Mouse (Mus musculus) lung, embryonic 14.5 days (tissue): ENCODE measurements at regions not wholly inside any gene's neighbourhood (a gene's known extent, or its start where the extent isn't known, plus 50 kb on each side); places are given as distances from the start of the nearest gene placed in this dataset.

Experiments
- ATAC-seq: fragments of 200-750 bp; cut with Nextera tagmentation; 2 replicates; pipeline ENCODE4 v1.8.0; 2017; ENCODE audit warnings: mild to moderate bottlenecking, moderate TSS enrichment, moderate library complexity; ENCODE audit not compliant: insufficient read depth
- DNase-seq: peaks from one replicate; pipeline ENCODE4 v3.0.0-alpha.2; 2015
- H3K27ac ChIP-seq: fragments of 300-500 bp; sonication (generic); 2 replicates; pipeline ENCODE4 v1.5.1; 2014; ENCODE audit warnings: low read depth, mild to moderate bottlenecking, moderate library complexity
- H3K27me3 ChIP-seq: fragments of 300-500 bp; sonication (generic); 2 replicates; pipeline ENCODE4 v1.6.1; 2014; ENCODE audit warnings: low read length, control low read depth; ENCODE audit not compliant: insufficient read depth
- H3K36me3 ChIP-seq: fragments of 300-500 bp; sonication (generic); 2 replicates; pipeline ENCODE4 v1.6.1; 2014; ENCODE audit warnings: control low read depth; ENCODE audit not compliant: insufficient read depth
- H3K4me1 ChIP-seq: fragments of 300-500 bp; sonication (generic); 2 replicates; pipeline ENCODE4 v1.6.1; 2014; ENCODE audit warnings: antibody characterized with exemption, control low read depth; ENCODE audit not compliant: insufficient read depth
- H3K4me2 ChIP-seq: fragments of 300-500 bp; sonication (generic); 2 replicates; pipeline ENCODE4 v1.6.1; 2014; ENCODE audit warnings: mild to moderate bottlenecking
- H3K4me3 ChIP-seq: fragments of 300-500 bp; sonication (generic); 2 replicates; pipeline ENCODE4 v1.5.1; 2014; ENCODE audit warnings: low read depth, low read length
- H3K9ac ChIP-seq: fragments of 300-500 bp; sonication (generic); 2 replicates; pipeline ENCODE4 v1.6.1; 2014
- H3K9me3 ChIP-seq: fragments of 300-500 bp; sonication (generic); 2 replicates; pipeline ENCODE4 v1.6.1; 2016; ENCODE audit warnings: low read depth, low read length, control low read depth
- CTCF ChIP-seq: IDR thresholded peaks from 2 replicates; pipeline ENCODE4 v1.5.1; 2016; ENCODE audit warnings: antibody characterized with exemption, low read depth
- WGBS: fragments of 180-500 bp; shearing (Covaris S2); extraction: QIAGEN DNeasy Blood & Tissue Kit; methylation state at CpG from one replicate; pipeline ENCODE4 v1.1.7; 2014; 5-methylcytosine and 5-hydroxymethylcytosine counted together

DNA sequence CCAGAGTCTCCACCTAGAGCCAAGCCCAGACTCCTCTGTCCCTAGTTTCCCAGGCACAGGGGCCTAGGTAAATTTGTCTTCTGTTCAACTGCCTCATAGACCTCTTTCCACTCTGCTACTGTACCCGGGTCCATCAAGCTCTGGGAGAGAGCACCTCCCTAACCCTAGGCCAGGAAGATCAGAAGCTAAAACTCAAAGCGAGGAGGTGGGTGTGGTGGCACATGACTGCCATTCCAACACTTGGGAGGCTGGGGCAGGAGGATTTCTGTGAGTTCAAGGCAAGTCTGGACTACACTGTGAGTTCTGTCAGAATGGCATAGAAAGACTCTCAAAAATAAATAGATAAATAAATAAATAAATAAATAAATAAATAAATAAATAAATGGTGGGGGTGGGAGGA, 91.2 kb upstream of the Tbx3 start:
- no peak for TF ChIP-seq CTCF
- WGBS: 80% methylated on average over 2 of the region's 2 CpGs
- Histone ChIP-seq H3K4me1 (peaks cover 8% of the 10 kb centered on the region; the same call in 1 of the 2 replicates), H3K9me3 (no peaks in the 10 kb centered on the region), H3K9ac (no peak overlapping the region), H3K36me3 (no peaks in the 10 kb centered on the region), H3K27ac (no peak overlapping the region), H3K4me3 (no peak overlapping the region), H3K4me2 (no peak overlapping the region), H3K27me3 (no peaks in the 10 kb centered on the region)
- DNase-seq (no peak), ATAC-seq (no peak)

DNA sequence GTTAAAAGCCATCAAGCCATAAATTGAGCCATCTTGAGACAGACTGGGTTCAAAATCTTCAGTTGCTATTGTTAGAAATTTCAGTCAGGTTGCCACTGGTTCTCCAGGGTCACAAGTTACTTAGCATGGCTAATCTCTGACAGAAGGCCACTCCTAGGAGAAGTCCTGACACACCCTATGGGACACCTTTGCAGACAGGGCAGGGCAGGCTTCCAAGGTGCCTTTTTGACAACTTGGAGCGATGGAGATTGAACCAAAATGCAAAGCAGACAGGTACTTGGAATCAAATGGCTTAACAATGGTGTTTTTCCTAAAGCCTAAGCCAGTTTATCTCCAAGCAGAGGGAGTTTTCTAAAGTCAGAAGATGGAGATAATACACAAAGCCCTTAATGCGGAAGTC, 90.7 kb upstream of the Tbx3 start:
- Histone ChIP-seq H3K4me1 (peaks cover 7% of the 10 kb centered on the region; the same call in 1 of the 2 replicates), H3K36me3 (no peaks in the 10 kb centered on the region), H3K4me2 (no peak overlapping the region), H3K9me3 (no peaks in the 10 kb centered on the region), H3K4me3 (no peak overlapping the region), H3K9ac (no peak overlapping the region), H3K27me3 (no peaks in the 10 kb centered on the region), H3K27ac (no peak overlapping the region)
- TF ChIP-seq CTCF: no peak
- 62% methylated on average over 2 of the region's 2 CpGs for WGBS
- no peak for ATAC-seq
- no peak for DNase-seq

DNA sequence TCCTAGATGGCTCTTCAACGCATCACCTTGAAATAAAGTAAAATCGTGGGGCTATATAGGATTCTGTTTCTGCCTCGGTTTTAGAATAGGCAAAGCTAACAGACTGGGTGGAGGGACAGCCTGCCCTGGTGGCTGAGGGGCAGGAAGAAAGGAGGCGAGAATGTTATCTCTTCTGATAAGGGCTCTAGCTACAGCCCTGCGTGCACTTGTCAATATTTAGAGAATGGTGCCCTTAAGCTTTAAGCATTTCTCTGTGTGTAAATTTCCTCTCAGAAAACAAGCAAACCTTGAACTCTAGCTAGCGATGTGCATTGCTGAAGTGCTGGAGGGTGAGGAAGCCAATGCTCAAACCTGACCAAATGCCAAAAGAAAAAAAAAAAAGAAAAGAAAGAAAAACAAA, 90.1 kb upstream of the Tbx3 start:
- Histone ChIP-seq H3K27me3 (no peaks in the 10 kb centered on the region), H3K36me3 (no peaks in the 10 kb centered on the region), H3K4me3 (no peak overlapping the region), H3K4me2 (no peak overlapping the region), H3K9ac (no peak overlapping the region), H3K9me3 (no peaks in the 10 kb centered on the region), H3K27ac (no peak overlapping the region), H3K4me1 (0 out of 2 replicates have a peak, but pooled peaks cover under 1% of the 10 kb centered on the region)
- DNase-seq (no peak), ATAC-seq (no peak)
- WGBS: 29% methylated on average over 6 of the region's 6 CpGs
- TF ChIP-seq CTCF: no peak

DNA sequence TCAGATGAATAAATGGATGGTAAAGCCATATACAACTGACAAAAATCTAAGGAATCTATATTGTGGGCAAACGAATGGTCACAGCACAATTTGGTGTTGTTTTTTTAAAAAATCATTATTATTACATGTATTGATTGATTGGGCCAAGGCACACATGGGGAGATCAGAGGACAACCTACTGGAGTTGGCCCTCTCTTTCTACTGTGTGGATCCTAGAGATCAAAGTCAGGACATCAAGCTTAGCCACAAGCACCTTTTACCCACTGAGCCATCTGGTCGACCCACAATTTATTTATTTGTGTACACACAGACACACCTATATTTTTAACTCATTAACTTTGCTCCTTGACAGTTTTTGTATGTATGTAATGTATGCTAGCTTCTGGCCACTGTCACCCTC, 89.7 kb upstream of the Tbx3 start:
- ATAC-seq: no peak
- Histone ChIP-seq H3K4me2 (no peak overlapping the region), H3K36me3 (no peaks in the 10 kb centered on the region), H3K27me3 (no peaks in the 10 kb centered on the region), H3K9me3 (no peaks in the 10 kb centered on the region), H3K27ac (no peak overlapping the region), H3K4me3 (no peak overlapping the region), H3K4me1 (no peaks in the 10 kb centered on the region), H3K9ac (no peak overlapping the region)
- no peak for DNase-seq
- 40% methylated on average over 2 of the region's 2 CpGs for WGBS
- TF ChIP-seq CTCF: no peak

DNA sequence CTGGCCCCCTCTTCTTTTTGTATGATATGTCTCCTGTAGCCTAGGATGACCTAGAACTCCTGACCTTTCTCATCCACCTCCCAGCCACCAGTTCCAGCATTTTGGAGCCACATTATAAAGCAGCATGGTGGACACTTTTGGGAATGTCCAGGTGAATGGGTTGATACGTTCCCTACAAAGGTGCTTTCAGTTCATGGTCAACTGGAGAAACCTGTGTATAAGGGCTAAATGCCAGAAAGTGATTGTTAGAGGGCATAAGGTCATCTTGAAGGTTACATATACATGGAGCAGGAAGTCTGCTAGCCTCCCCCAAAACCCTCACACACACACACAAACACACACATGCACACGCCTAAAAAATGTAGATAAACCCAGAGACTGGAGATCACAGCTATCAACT, 86.1 kb upstream of the Tbx3 start:
- no peaks in the 10 kb centered on the region for H3K36me3 ChIP-seq
- H3K4me3 ChIP-seq: no peak overlapping the region
- peaks cover 13% of the 10 kb centered on the region for H3K4me1 ChIP-seq
- no peaks in the 10 kb centered on the region for H3K9me3 ChIP-seq
- H3K27me3 ChIP-seq: no peaks in the 10 kb centered on the region
- no peak overlapping the region for H3K27ac ChIP-seq
- TF ChIP-seq CTCF: no peak
- 69% methylated on average over 2 of the region's 2 CpGs for WGBS
- ATAC-seq: no peak
- no peak overlapping the region for H3K9ac ChIP-seq
- DNase-seq: no peak
- no peak overlapping the region for H3K4me2 ChIP-seq

DNA sequence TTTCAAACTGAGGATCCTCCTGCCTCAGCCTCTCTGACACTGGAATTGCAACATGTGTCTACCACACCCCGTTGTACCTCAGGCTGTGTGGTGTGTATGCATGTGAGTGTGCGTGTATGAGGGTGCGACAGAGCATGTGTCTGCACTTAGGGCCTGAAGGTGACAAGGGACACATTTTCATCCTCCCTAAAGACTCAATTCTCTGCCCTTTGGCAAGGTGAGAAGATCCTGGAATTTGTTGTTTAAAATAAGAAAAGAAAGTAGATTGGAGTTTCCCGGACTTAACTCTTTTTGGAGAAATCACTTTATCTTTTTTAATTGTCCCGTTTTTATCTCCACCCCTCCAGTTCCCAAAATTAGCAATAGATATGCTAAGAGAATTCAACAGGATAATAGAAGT, 85.6 kb upstream of the Tbx3 start:
- no peak for TF ChIP-seq CTCF
- Histone ChIP-seq H3K9ac (no peak overlapping the region), H3K27me3 (no peaks in the 10 kb centered on the region), H3K27ac (no peak overlapping the region), H3K36me3 (no peaks in the 10 kb centered on the region), H3K4me2 (no peak overlapping the region), H3K9me3 (no peaks in the 10 kb centered on the region), H3K4me3 (no peak overlapping the region), H3K4me1 (peaks cover 13% of the 10 kb centered on the region)
- ATAC-seq (no peak), DNase-seq (no peak)
- 81% methylated on average over 5 of the region's 5 CpGs for WGBS

DNA sequence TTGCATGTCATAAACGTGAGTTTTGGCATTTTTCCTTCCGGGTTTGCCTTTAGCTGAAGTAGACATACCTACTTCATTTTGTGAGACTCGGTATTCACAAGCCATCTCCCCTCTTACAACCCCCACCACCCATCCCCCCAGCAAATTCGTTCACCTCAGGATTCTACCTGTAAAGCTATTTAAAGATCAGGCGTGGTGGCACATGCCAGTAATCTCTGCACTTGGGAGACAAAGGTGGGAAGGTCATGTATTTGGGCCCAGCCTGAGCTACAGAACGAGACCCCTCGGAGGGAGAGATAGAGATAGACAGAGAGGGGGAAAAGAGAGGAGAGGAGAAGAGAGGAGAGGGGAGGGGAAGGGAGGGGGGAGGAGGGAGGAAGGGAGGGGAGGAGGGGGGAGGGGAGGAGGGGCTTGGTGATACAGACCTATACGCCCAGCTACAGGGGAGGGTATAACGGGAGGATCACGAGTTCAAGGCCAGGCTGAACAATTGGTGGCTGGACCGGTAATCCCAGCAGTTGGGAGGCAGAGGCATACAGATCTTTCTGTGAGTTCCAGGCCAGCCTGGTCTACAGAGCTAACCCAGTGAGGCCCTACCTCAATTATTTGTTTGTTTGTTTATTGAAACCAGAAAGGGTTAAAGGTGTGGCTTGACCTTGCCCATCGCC, 83.9 kb upstream of the Tbx3 start:
- WGBS: 78% methylated on average over 12 of the region's 12 CpGs
- no peaks in the 10 kb centered on the region for H3K9me3 ChIP-seq
- H3K27ac ChIP-seq: no peak overlapping the region
- H3K36me3 ChIP-seq: no peaks in the 10 kb centered on the region
- H3K4me2 ChIP-seq: no peak overlapping the region
- DNase-seq: no peak
- H3K9ac ChIP-seq: no peak overlapping the region
- H3K27me3 ChIP-seq: no peaks in the 10 kb centered on the region
- H3K4me3 ChIP-seq: no peak overlapping the region
- TF ChIP-seq CTCF: no peak
- ATAC-seq: no peak
- H3K4me1 ChIP-seq: peaks cover 13% of the 10 kb centered on the region
